Mouse (Mus musculus) lung, adult 2 months (tissue): ENCODE data around the gene Gm10409.
"Not testable (repeated sequence)": the region's sequence is repeated elsewhere in the genome, so short reads cannot be mapped to it uniquely, and the experiment has no call there.

Experiments
- CTCF ChIP-seq: fragments of 200-500 bp; IDR thresholded peaks from 2 replicates; pipeline ENCODE4 v1.5.1; 2011; ENCODE audit warnings: mild to moderate bottlenecking, low read length, control low read depth; ENCODE audit not compliant: insufficient read depth
- POLR2A ChIP-seq: fragments of 200-500 bp; IDR thresholded peaks from 2 replicates; pipeline ENCODE4 v1.6.1; 2011; ENCODE audit warnings: low read depth, mild to moderate bottlenecking, control low read depth, low read length, borderline replicate concordance; ENCODE audit errors: extremely low read depth

DNA sequence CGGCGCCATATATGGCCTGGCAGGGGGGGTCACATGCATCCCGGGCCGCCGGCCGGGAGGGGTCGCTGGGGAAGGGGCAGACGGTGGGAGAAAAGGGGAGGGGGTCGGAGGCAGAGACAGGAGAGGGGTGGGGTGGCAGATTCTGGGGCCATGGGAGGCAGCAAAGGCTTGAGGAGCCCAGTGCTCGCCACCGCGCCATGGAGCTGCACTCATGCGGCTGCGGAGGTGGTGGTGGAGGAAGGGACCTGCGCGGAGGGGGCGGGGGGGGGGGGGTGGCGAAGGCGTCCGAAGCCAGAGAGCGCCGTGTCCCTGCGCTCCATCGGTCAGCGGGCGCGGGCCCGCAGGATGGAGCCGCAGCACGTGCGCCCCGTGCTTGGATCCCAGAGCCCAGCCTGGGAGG lies at the start of gene Gm10409:
- not testable (repeated sequence) for TF ChIP-seq POLR2A, CTCF
